Mouse (Mus musculus) CH12.LX (cell line): ENCODE data around the gene Gpr152. TPM values are rescaled to one million over a fixed set of nuclear protein-coding genes. Genes with fewer than 3 reads are reported as not detected.

Source experiments
- DNase-seq: peaks from one replicate; pipeline ENCODE4 v3.0.0-alpha.2; 2013; ENCODE audit errors: extremely low read depth
- H3K27ac ChIP-seq: 2 replicates; pipeline ENCODE4 v1.5.1; 2012; ENCODE audit warnings: low read depth, mild to moderate bottlenecking, control low read depth, moderate library complexity; ENCODE audit not compliant: insufficient read depth
- H3K27me3 ChIP-seq: replicated peaks from 2 replicates; pipeline ENCODE3; 2012; ENCODE audit warnings: inconsistent platforms
- H3K36me3 ChIP-seq, 2 experiments: replicated peaks in 1 of 2; 2 replicates each; pipeline versions ENCODE3 to v1.6.1; 2012; ENCODE audit warnings: inconsistent platforms in 1 of 2, low read length in 1 of 2, mild to moderate bottlenecking in 1 of 2, mixed read lengths in 1 of 2, moderate library complexity in 1 of 2; ENCODE audit not compliant: control insufficient read depth in 1 of 2, insufficient read depth in 1 of 2
- H3K4me1 ChIP-seq, 2 experiments: 2 replicates each; pipeline ENCODE4 v1.6.1; 2012; ENCODE audit warnings: inconsistent platforms in 1 of 2, moderate library complexity in 1 of 2; ENCODE audit not compliant: insufficient read depth in 2 of 2, control insufficient read depth in 1 of 2
- H3K4me2 ChIP-seq: 2 replicates; pipeline ENCODE4 v1.6.1; 2012; ENCODE audit warnings: low read depth, mild to moderate bottlenecking, control low read depth; ENCODE audit not compliant: poor library complexity, insufficient read depth, severe bottlenecking
- H3K4me3 ChIP-seq, 3 experiments: fragments of 150-350 bp in 1 of 3; sonication (generic) in 1 of 3; replicated peaks in 1 of 3; 2 replicates each; pipeline versions ENCODE3 to v1.5.1; 2011 to 2012; ENCODE audit warnings: low read depth in 2 of 3, low read length in 2 of 3, mild to moderate bottlenecking in 2 of 3, moderate library complexity in 2 of 3, control low read depth in 1 of 3, improper control_type of control experiment in 1 of 3, inconsistent platforms in 1 of 3, mixed read lengths in 1 of 3; ENCODE audit not compliant: poor library complexity in 1 of 3
- H3K79me2 ChIP-seq: replicated peaks from 2 replicates; pipeline ENCODE4 v1.6.1; 2012; ENCODE audit warnings: mild to moderate bottlenecking, moderate library complexity; ENCODE audit not compliant: control insufficient read depth, poor library complexity, insufficient read depth, severe bottlenecking; ENCODE audit errors: extremely low read depth
- H3K9ac ChIP-seq: 2 replicates; pipeline ENCODE4 v1.6.1; 2012; ENCODE audit warnings: low read depth, mild to moderate bottlenecking, control low read depth, moderate library complexity; ENCODE audit not compliant: insufficient read depth
- H3K9me3 ChIP-seq: replicated peaks from 2 replicates; pipeline ENCODE3; 2012; ENCODE audit warnings: low read length, inconsistent platforms, mixed read lengths
- CHD2 ChIP-seq: IDR thresholded peaks from 2 replicates; pipeline ENCODE4 v1.6.1; 2011; ENCODE audit warnings: low read length, improper control_type of control experiment
- ETS1 ChIP-seq: conservative IDR thresholded peaks from 2 replicates; pipeline ENCODE4 v1.6.1; 2012; ENCODE audit warnings: low read depth, mild to moderate bottlenecking, inconsistent platforms, low read length, improper control_type of control experiment, moderate library complexity
- HCFC1 ChIP-seq: IDR thresholded peaks from 2 replicates; pipeline ENCODE4 v1.6.1; 2012; ENCODE audit warnings: low read depth, mild to moderate bottlenecking, inconsistent platforms, low read length, improper control_type of control experiment
- JUND ChIP-seq: conservative IDR thresholded peaks from 2 replicates; pipeline ENCODE4 v1.6.1; 2011; ENCODE audit warnings: low read depth, low read length, improper control_type of control experiment
- KAT2A ChIP-seq: IDR thresholded peaks from 2 replicates; pipeline ENCODE4 v1.6.1; 2012; ENCODE audit warnings: low read length, improper control_type of control experiment, inconsistent platforms; ENCODE audit not compliant: insufficient replicate concordance
- MAFK ChIP-seq: IDR thresholded peaks from 2 replicates; pipeline ENCODE4 v1.6.1; 2011; ENCODE audit warnings: low read length, improper control_type of control experiment; ENCODE audit not compliant: insufficient replicate concordance
- MAZ ChIP-seq: IDR thresholded peaks from 2 replicates; pipeline ENCODE4 v1.6.1; 2012; ENCODE audit warnings: low read depth, mild to moderate bottlenecking, inconsistent platforms, low read length, improper control_type of control experiment, moderate library complexity
- MEF2A ChIP-seq: IDR thresholded peaks from 2 replicates; pipeline ENCODE4 v1.6.1; 2014; ENCODE audit warnings: low read depth, mild to moderate bottlenecking, inconsistent platforms, low read length, improper control_type of control experiment, borderline replicate concordance
- MXI1 ChIP-seq: IDR thresholded peaks from 2 replicates; pipeline ENCODE4 v1.6.1; 2011; ENCODE audit warnings: mild to moderate bottlenecking, low read depth, low read length, improper control_type of control experiment
- NRF1 ChIP-seq: IDR thresholded peaks from 2 replicates; pipeline ENCODE4 v1.6.1; 2014; ENCODE audit warnings: low read depth, mild to moderate bottlenecking, inconsistent platforms, low read length, improper control_type of control experiment, moderate library complexity
- RAD21 ChIP-seq: IDR thresholded peaks from 2 replicates; pipeline ENCODE4 v1.6.1; 2011; ENCODE audit warnings: low read depth, mild to moderate bottlenecking, low read length, improper control_type of control experiment, moderate library complexity
- RCOR1 ChIP-seq: conservative IDR thresholded peaks from 2 replicates; pipeline ENCODE4 v1.6.1; 2012; ENCODE audit warnings: low read depth, mild to moderate bottlenecking, inconsistent platforms, low read length, improper control_type of control experiment
- TBP ChIP-seq: conservative IDR thresholded peaks from 2 replicates; pipeline ENCODE4 v1.6.1; 2011; ENCODE audit warnings: low read depth, low read length, improper control_type of control experiment
- UBTF ChIP-seq: IDR thresholded peaks from 2 replicates; pipeline ENCODE4 v1.6.1; 2012; ENCODE audit warnings: low read depth, mild to moderate bottlenecking, inconsistent platforms, low read length, improper control_type of control experiment, moderate library complexity
- USF1 ChIP-seq: IDR thresholded peaks from 2 replicates; pipeline ENCODE4 v1.6.1; 2014; ENCODE audit warnings: low read depth, mild to moderate bottlenecking, inconsistent platforms, low read length, improper control_type of control experiment
- USF2 ChIP-seq: conservative IDR thresholded peaks from 2 replicates; pipeline ENCODE4 v1.6.1; 2011; ENCODE audit warnings: low read depth, low read length, improper control_type of control experiment
- ZC3H11A ChIP-seq: IDR thresholded peaks from 2 replicates; pipeline ENCODE4 v1.6.1; 2012; ENCODE audit warnings: low read depth, mild to moderate bottlenecking, inconsistent platforms, low read length, improper control_type of control experiment
- ZMIZ1 ChIP-seq: IDR thresholded peaks from 2 replicates; pipeline ENCODE4 v1.6.1; 2012; ENCODE audit warnings: low read depth, mild to moderate bottlenecking, inconsistent platforms, low read length, improper control_type of control experiment
- ZNF384 ChIP-seq: IDR thresholded peaks from 2 replicates; pipeline ENCODE4 v1.6.1; 2012; ENCODE audit warnings: low read depth, low read length, improper control_type of control experiment, inconsistent platforms
- dilution Hi-C: fragments of 300-500 bp; cut with MboI; formaldehyde crosslinking; loops from 2 replicates; pipeline ENCODE4 v1.14.3; 2020; ENCODE audit warnings: low sequenced_read_pairs; ENCODE audit not compliant: extremely low pct_unique_long_range_greater_than_20kb, extremely low pct_ligation_motif_present
- in situ Hi-C: fragments of 300-500 bp; cut with MboI; formaldehyde crosslinking; loops from 3 replicates; pipeline ENCODE4 v1.14.3; 2019; ENCODE audit warnings: low sequenced_read_pairs, low pct_ligation_motif_present, low pct_unique_long_range_greater_than_20kb, mixed read lengths
- polyA plus RNA-seq: library from polyadenylated mRNA; unstranded; fragments of >175 nt; gene quantifications from 2 replicates; pipeline ENCODE4 v1.2.1, GENCODE M21; 2012; ENCODE audit warnings: low read depth; ENCODE audit not compliant: insufficient read length
- total RNA-seq, 2 experiments: library from RNA; depleted of rRNA; stranded (reverse); fragments of 300-350 nt in 1 of 2; fragments of >200 nt in 1 of 2; gene quantifications; 2 replicates each; pipeline ENCODE4 v1.2.3; 2012 to 2014

The Gpr152 gene
- total and polyA plus RNA-seq, 3 experiments: 0.05 to 0.71 (median 0.17) TPM

DNA sequence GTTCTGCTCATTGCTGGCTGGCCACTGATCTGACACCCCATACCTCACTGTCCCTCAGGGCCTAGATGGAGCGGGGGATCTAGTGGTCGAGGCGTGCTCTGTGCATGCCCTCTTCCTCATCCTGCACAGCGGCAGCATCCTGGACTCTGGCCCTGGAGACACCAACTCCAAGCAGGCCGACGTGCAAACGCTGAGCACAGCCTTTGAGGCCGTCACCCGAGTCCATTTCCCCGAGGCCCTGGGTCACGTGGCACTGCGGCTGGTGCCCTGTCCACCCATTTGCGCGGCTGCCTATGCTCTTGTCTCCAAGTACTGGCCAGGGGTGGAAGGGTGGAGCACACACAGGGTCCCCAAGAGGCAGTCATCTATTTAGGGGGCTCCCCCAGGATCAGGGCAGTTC is 32.9 kb upstream of the Gpr152 start:
- DNase-seq: no peak
- dilution Hi-C loops (no loop called here), in situ Hi-C loops (no loop called here)
- H3K4me1 ChIP-seq: peaks cover 0 to 30% of the 10 kb centered on the region in 2 experiments; a peak in 2 of 4 replicates
- TF ChIP-seq ETS1: no peak
- TF ChIP-seq USF2: no peak
- TF ChIP-seq MAFK: no peak
- TF ChIP-seq MAZ: no peak
- no peak for TF ChIP-seq TBP
- no peak for TF ChIP-seq ZMIZ1
- no peak for TF ChIP-seq ZC3H11A
- no peak for TF ChIP-seq RAD21
- no peak for TF ChIP-seq CHD2
- TF ChIP-seq RCOR1: no peak
- TF ChIP-seq MEF2A: no peak
- TF ChIP-seq MXI1: no peak
- no peak for TF ChIP-seq JUND
- TF ChIP-seq HCFC1: no peak
- no peaks in the 10 kb centered on the region for H3K27me3 ChIP-seq
- no peaks in the 10 kb centered on the region for H3K79me2 ChIP-seq
- H3K9ac ChIP-seq: no peak overlapping the region
- H3K36me3 ChIP-seq: peaks cover 76 to 94% of the 10 kb centered on the region in 2 experiments
- no peak overlapping the region for H3K4me3 ChIP-seq
- H3K4me2 ChIP-seq: no peak overlapping the region
- no peak overlapping the region for H3K27ac ChIP-seq
- H3K9me3 ChIP-seq: no peaks in the 10 kb centered on the region

DNA sequence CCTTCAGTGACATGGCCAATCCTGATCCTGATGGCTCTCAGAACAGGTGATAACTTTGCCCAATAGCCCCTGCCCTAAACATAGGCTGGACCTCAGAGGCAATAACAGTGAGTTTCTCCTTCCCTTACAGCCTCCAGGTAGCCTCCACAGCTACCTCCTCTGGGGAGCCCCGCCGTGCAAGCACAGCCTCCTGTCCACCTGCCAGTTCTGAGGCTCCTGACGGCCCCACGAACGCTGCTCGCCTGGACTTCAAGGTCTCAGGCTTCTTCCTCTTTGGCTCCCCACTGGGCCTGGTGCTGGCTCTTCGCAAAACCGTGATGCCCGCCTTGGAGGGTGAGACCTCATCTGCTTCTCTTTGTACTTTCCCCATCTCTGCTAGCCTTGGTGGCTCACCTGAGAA is 31.1 kb upstream of the Gpr152 start:
- dilution Hi-C loops (no loop called here), in situ Hi-C loops (no loop called here)
- peaks cover 78 to 93% of the 10 kb centered on the region in 2 experiments for H3K36me3 ChIP-seq
- peaks cover 10 to 26% of the 10 kb centered on the region in 2 experiments for H3K4me1 ChIP-seq
- no peak overlapping the region for H3K9ac ChIP-seq
- H3K27ac ChIP-seq: no peak overlapping the region
- H3K79me2 ChIP-seq: no peaks in the 10 kb centered on the region
- DNase-seq: no peak
- H3K4me3 ChIP-seq: no peak overlapping the region
- no peak overlapping the region for H3K4me2 ChIP-seq
- no peaks in the 10 kb centered on the region for H3K9me3 ChIP-seq
- H3K27me3 ChIP-seq: no peaks in the 10 kb centered on the region
- TF ChIP-seq MAZ (no peak), JUND (no peak), UBTF (no peak), NRF1 (no peak), USF2 (no peak), ZNF384 (no peak), ETS1 (no peak), USF1 (no peak), KAT2A (no peak)
- TF ChIP-seq, all 38 proteins: peak for 0
